Mouse (Mus musculus) hindbrain, embryonic 15.5 days (tissue): Measurements from ENCODE around the gene Fbxo44. TPM values are rescaled to one million over a fixed set of nuclear protein-coding genes. Genes with fewer than 3 reads are reported as not detected.
A peak's percentile ranks its signal among the peaks of the same experiment; 100 is the strongest.

Source experiments
- ATAC-seq: fragments of 200-750 bp; cut with Nextera tagmentation; 2 replicates; pipeline ENCODE4 v1.8.0; 2017; ENCODE audit warnings: low read depth, moderate number of reproducible peaks, moderate TSS enrichment; ENCODE audit not compliant: low FRiP score
- H3K27ac ChIP-seq: fragments of 300-500 bp; sonication (generic); replicated peaks from 2 replicates; pipeline ENCODE4 v1.5.1; 2015; ENCODE audit warnings: mild to moderate bottlenecking, inconsistent platforms
- H3K27me3 ChIP-seq: fragments of 300-500 bp; sonication (generic); 2 replicates; pipeline ENCODE4 v1.6.1; 2015; ENCODE audit warnings: control low read depth, inconsistent platforms
- H3K36me3 ChIP-seq: fragments of 300-500 bp; sonication (generic); 2 replicates; pipeline ENCODE4 v1.6.1; 2015; ENCODE audit warnings: control low read depth, inconsistent platforms
- H3K4me1 ChIP-seq: fragments of 300-500 bp; sonication (generic); replicated peaks from 2 replicates; pipeline ENCODE4 v1.6.1; 2015; ENCODE audit warnings: control low read depth, inconsistent platforms
- H3K4me2 ChIP-seq: fragments of 300-500 bp; sonication (generic); 2 replicates; pipeline ENCODE4 v1.6.1; 2015; ENCODE audit warnings: moderate library complexity, mild to moderate bottlenecking, inconsistent platforms
- H3K4me3 ChIP-seq: fragments of 300-500 bp; sonication (generic); 2 replicates; pipeline ENCODE4 v1.5.1; 2015; ENCODE audit warnings: mild to moderate bottlenecking, inconsistent platforms
- H3K9ac ChIP-seq: fragments of 300-500 bp; sonication (generic); 2 replicates; pipeline ENCODE4 v1.6.1; 2015; ENCODE audit warnings: inconsistent platforms
- H3K9me3 ChIP-seq: fragments of 300-500 bp; sonication (generic); 2 replicates; pipeline ENCODE4 v1.6.1; 2016; ENCODE audit warnings: control low read depth, inconsistent platforms
- WGBS: fragments of 180-500 bp; shearing (Covaris S2); methylation state at CpG from one replicate; pipeline ENCODE4 v1.1.7; 2015; 5-methylcytosine and 5-hydroxymethylcytosine counted together
- microRNA-seq: library from miRNA; unstranded; fragments of <30 nt; microRNA quantifications from one replicate; pipeline ENCODE4, GENCODE M21; 2016
- polyA plus RNA-seq: library from polyadenylated mRNA; unstranded; fragments of >200 nt; fragmentation: Nextera tagmentation; extraction: Ambion mirVana; gene quantifications from 2 replicates; pipeline ENCODE4 v1.2.1, GENCODE M21; 2015

Fbxo44 gene
- polyA plus RNA-seq, 1 experiment from 2014 or later = 96.0 TPM

- no peak overlapping the region for H3K4me3 ChIP-seq
- H3K27me3 ChIP-seq = no peaks in the 10 kb centered on the region
- no peaks in the 10 kb centered on the region for H3K9me3 ChIP-seq
- H3K36me3 ChIP-seq = peaks cover 10% of the 10 kb centered on the region; the same call in 1 of the 2 replicates
- H3K4me1 ChIP-seq = peaks cover 7% of the 10 kb centered on the region; the same call in 1 of the 2 replicates
- ATAC-seq = peak; percentile 75
- H3K4me2 ChIP-seq = no peak overlapping the region
- 33% methylated on average over 22 of the region's 22 CpGs for whole genome bisulfite sequencing
- H3K27ac ChIP-seq = peak overlapping the region; percentile 7
- H3K9ac ChIP-seq = no peak overlapping the region; the same call in 1 of the 2 replicates
Measured at GRCm38 (mm10) chr4:148107621-148108291, 52.5 kb downstream of the Fbxo44 start.

- no peak overlapping the region for H3K9ac ChIP-seq
- H3K27ac ChIP-seq = no peak overlapping the region
- no peak overlapping the region for H3K4me2 ChIP-seq
- no peak for ATAC-seq
- H3K4me3 ChIP-seq = no peak overlapping the region
- no peaks in the 10 kb centered on the region for H3K27me3 ChIP-seq
- no peaks in the 10 kb centered on the region for H3K9me3 ChIP-seq
- WGBS = 88% methylated on average over 3 of the region's 3 CpGs
- no peaks in the 10 kb centered on the region for H3K36me3 ChIP-seq
- peaks cover 17% of the 10 kb centered on the region for H3K4me1 ChIP-seq
Measured at GRCm38 (mm10) chr4:148104146-148104545, 56.1 kb downstream of the Fbxo44 start.

Small RNA genes within 50 kb of the gene (microRNA-seq; reads per million reads assigned to microRNA genes)
- gene Mir7022 = not detected

Other genes starting within 250 kb of the Fbxo44 start
- gene Plod1, start 223.7 kb downstream of the Fbxo44 start, polyA plus RNA-seq = 25.9 and 26.3 TPM in 2 replicates
- 13.3 and 14.0 TPM in 2 replicates for gene 2510039O18Rik, start 219.6 kb downstream of the Fbxo44 start, polyA plus RNA-seq
- 0.19 and 0.35 TPM in 2 replicates for gene Nppb, start 174.7 kb downstream of the Fbxo44 start, polyA plus RNA-seq
- 1.6 and 1.7 TPM in 2 replicates for gene Nppa, start 159.8 kb downstream of the Fbxo44 start, polyA plus RNA-seq
- gene Clcn6, start 121.7 kb downstream of the Fbxo44 start, polyA plus RNA-seq = 31.3 and 32.8 TPM in 2 replicates
- gene Mthfr, start 121.4 kb downstream of the Fbxo44 start, polyA plus RNA-seq = 18.0 and 22.1 TPM in 2 replicates
- 6.0 and 6.8 TPM in 2 replicates for gene Agtrap, start 72.5 kb downstream of the Fbxo44 start, polyA plus RNA-seq
- gene Mad2l2, start 30.1 kb downstream of the Fbxo44 start, polyA plus RNA-seq = 98.3 and 110 TPM in 2 replicates
- 15.4 and 16.1 TPM in 2 replicates for gene Draxin, start 29.8 kb downstream of the Fbxo44 start, polyA plus RNA-seq
- 21.7 and 21.8 TPM in 2 replicates for gene Fbxo6, start 8.3 kb downstream of the Fbxo44 start, polyA plus RNA-seq
- gene Fbxo2, start 139 bp upstream of the Fbxo44 start, polyA plus RNA-seq = 21.4 and 23.4 TPM in 2 replicates
- gene Disp3, start 127.5 kb upstream of the Fbxo44 start, polyA plus RNA-seq = 13.3 and 15.3 TPM in 2 replicates